Mouse (Mus musculus): ENCODE results near the gene Fbxl5.

DNA sequence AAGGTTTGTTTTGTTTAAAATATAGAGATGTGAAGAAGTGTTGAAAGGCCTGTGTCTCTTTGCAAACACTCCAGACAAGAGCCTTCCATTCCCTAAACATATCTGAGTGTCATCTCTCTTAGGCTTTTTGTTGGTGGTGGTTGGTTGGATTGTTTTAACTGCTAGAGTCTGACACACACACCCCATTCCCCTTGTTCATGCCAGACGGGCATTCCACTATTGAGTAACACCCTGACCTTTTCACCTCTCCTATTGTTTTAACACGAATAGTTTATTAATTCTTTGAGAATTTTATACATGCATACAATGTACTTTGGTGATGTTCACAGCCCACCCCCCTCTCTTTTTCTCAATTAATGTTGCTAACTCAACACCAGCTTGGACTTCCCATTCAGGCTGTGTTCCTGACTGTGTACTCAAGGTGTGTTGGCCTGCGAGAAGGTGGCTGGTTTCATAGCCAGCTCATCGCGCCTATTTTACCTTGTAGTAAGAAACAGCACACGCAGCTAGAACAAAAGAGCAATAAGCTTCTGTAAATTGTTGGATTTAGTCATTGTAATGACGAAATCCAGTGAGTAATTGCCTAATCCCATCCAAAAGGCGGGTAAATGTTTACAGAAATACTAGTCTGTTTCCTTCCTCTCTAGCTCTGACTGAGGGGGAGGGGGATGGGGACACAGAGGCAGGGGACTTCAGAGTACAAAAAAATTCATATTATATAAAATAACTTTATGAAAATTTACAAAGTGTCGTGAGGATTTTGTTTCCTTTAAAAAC lies 33.3 kb downstream of the Fbxl5 start:
- TF ChIP-seq CTCF (IDR thresholded peaks at IDR 0.05; ENCODE audit: insufficient read depth, low read length) (no peak), POLR2A (IDR thresholded peaks at IDR 0.05; ENCODE audit: borderline replicate concordance, extremely low read depth, low read depth, low read length) (no peak)

All from lung, adult 2 months (tissue).